Mouse (Mus musculus) urinary bladder, postnatal 4 days (tissue): Measurements from ENCODE around the gene Wnt8b.

Experiments
- DNase-seq, 2 experiments: peaks; one replicate each; pipeline ENCODE4 v3.0.0; 2021 to 2022; ENCODE audit warnings: low spot score in 2 of 2

Wnt8b gene

GRCm38 (mm10) chr19:44562652-44563206, 69.5 kb downstream of the Wnt8b start, which contains the start of gene Hif1an:
Hif1an (plus strand) TSS chr19:44562850.
- DNase-seq = peak; percentile 86 to 92
